Mouse (Mus musculus) forebrain, embryonic 16.5 days (tissue): ENCODE measurements around the gene Gm19345. TPM values are rescaled to one million over a fixed set of nuclear protein-coding genes. Genes with fewer than 3 reads are reported as not detected.

Source experiments
- ATAC-seq: fragments of 200-750 bp; cut with Nextera tagmentation; 2 replicates; pipeline ENCODE4 v1.8.0; 2017; ENCODE audit warnings: mild to moderate bottlenecking, moderate library complexity
- H3K27ac ChIP-seq: fragments of 300-500 bp; sonication (generic); 2 replicates; pipeline ENCODE4 v1.5.1; 2014; ENCODE audit warnings: low read length, control low read depth
- H3K27me3 ChIP-seq: fragments of 300-500 bp; sonication (generic); replicated peaks from 2 replicates; pipeline ENCODE4 v1.6.1; 2014; ENCODE audit warnings: low read length; ENCODE audit not compliant: control insufficient read depth, insufficient read depth
- H3K36me3 ChIP-seq: fragments of 300-500 bp; sonication (generic); 2 replicates; pipeline ENCODE4 v1.6.1; 2014; ENCODE audit not compliant: control insufficient read depth, insufficient read depth
- H3K4me1 ChIP-seq: fragments of 300-500 bp; sonication (generic); replicated peaks from 2 replicates; pipeline ENCODE4 v1.6.1; 2014; ENCODE audit warnings: low read length; ENCODE audit not compliant: control insufficient read depth, insufficient read depth
- H3K4me2 ChIP-seq: fragments of 300-500 bp; sonication (generic); 2 replicates; pipeline ENCODE4 v1.6.1; 2014; ENCODE audit warnings: mild to moderate bottlenecking, low read length, control low read depth
- H3K4me3 ChIP-seq: fragments of 300-500 bp; sonication (generic); replicated peaks from 2 replicates; pipeline ENCODE4 v1.5.1; 2014; ENCODE audit warnings: mild to moderate bottlenecking, low read length, control low read depth
- H3K9ac ChIP-seq: fragments of 300-500 bp; sonication (generic); replicated peaks from 2 replicates; pipeline ENCODE4 v1.6.1; 2014; ENCODE audit warnings: low read depth, low read length, control low read depth
- H3K9me3 ChIP-seq: fragments of 300-500 bp; sonication (generic); 2 replicates; pipeline ENCODE4 v1.6.1; 2016; ENCODE audit warnings: low read length; ENCODE audit not compliant: control insufficient read depth
- WGBS: fragments of 180-500 bp; shearing (Covaris S2); extraction: QIAGEN DNeasy Blood & Tissue Kit; methylation state at CpG from one replicate; pipeline ENCODE4 v1.1.7; 2014; 5-methylcytosine and 5-hydroxymethylcytosine counted together
- polyA plus RNA-seq: library from polyadenylated mRNA; unstranded; fragments of >200 nt; fragmentation: Nextera tagmentation; extraction: Ambion mirVana; gene quantifications from 2 replicates; pipeline ENCODE4 v1.2.1, GENCODE M21; 2015

The Gm19345 gene
- polyA plus RNA-seq, 1 experiment from 2014 or later = 11.8 TPM

DNA sequence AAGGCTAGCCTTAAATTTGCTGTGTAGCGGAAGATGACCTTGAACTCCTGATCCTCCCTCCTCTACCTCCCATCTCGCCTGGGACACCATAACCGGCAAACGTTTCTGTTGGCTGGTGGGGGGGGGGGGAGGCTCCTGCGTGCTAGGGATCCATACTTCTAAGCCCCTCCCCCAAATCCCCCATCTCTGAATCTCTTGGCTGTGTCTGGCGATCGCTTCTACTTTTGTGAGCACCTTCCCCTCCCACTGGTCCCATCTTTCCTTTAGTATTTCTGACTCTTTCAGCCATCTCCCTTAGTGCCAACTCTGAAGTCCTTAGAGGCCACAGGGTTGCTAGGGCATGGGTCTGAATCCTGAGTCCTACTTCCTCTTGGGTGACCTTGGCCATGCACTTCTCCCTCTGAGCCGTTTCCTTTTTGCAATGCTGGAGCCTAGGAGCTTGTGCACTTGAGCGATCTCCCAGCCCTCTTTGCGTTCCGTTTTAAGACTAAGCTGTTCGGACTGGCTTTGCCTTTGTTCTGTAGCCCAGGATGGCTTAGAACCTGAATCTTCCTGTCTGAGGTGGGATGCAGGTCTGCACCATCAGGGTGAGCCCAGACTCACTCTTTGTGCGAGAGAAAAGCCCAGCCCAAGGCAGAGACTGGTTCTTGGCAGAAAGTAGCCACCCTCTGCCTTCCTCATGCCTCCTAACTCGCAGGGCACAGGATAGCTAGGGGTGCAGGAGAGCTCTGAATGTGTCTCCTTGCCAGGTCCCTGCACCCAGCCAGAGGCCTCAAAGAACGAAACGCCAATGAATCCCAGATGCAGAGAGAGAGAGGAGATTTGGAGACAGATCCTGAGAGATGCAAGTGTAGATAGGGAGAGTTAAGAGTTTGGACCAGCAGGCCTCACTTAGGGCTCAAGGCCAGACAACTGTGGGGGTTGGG is 28.3 kb upstream of the Gm19345 start:
- no peak overlapping the region for H3K4me3 ChIP-seq
- peaks cover 6% of the 10 kb centered on the region for H3K4me1 ChIP-seq
- peaks cover 24% of the 10 kb centered on the region for H3K27me3 ChIP-seq
- 20% methylated on average over 16 of the region's 16 CpGs for WGBS
- H3K9me3 ChIP-seq = peaks cover 2% of the 10 kb centered on the region; the same call in 1 of the 2 replicates
- no peak overlapping the region for H3K9ac ChIP-seq
- ATAC-seq = no peak
- H3K4me2 ChIP-seq = no peak overlapping the region
- H3K27ac ChIP-seq = no peak overlapping the region
- H3K36me3 ChIP-seq = no peaks in the 10 kb centered on the region

- peaks cover 6% of the 10 kb centered on the region for H3K4me1 ChIP-seq
- H3K36me3 ChIP-seq = no peaks in the 10 kb centered on the region
- 0 out of 2 replicates have a peak overlapping the region, but pooled peaks have one; percentile 11 for H3K4me2 ChIP-seq
- H3K9ac ChIP-seq = no peak overlapping the region
- H3K27ac ChIP-seq = no peak overlapping the region
- WGBS = 25% methylated on average over 26 of the region's 26 CpGs
- ATAC-seq = no peak
- H3K4me3 ChIP-seq = no peak overlapping the region
- peaks cover 2% of the 10 kb centered on the region; the same call in 1 of the 2 replicates for H3K9me3 ChIP-seq
- peaks cover 24% of the 10 kb centered on the region for H3K27me3 ChIP-seq
These were observed 27.4 kb upstream of the Gm19345 start for GRCm38 (mm10) chr7:19824182-19824973.

- H3K9ac ChIP-seq = no peak overlapping the region
- ATAC-seq = no peak
- H3K36me3 ChIP-seq = no peaks in the 10 kb centered on the region
- no peak overlapping the region for H3K4me2 ChIP-seq
- H3K27ac ChIP-seq = no peak overlapping the region
- H3K4me3 ChIP-seq = no peak overlapping the region
- H3K27me3 ChIP-seq = peaks cover 17% of the 10 kb centered on the region
- H3K4me1 ChIP-seq = peaks cover 6% of the 10 kb centered on the region
- WGBS = 40% methylated on average over 5 of the region's 6 CpGs
- H3K9me3 ChIP-seq = no peaks in the 10 kb centered on the region
These were observed 25.0 kb upstream of the Gm19345 start for GRCm38 (mm10) chr7:19826756-19827155.

- Histone ChIP-seq H3K4me3 (no peak overlapping the region), H3K4me2 (no peak overlapping the region), H3K9me3 (no peaks in the 10 kb centered on the region), H3K27me3 (no peaks in the 10 kb centered on the region), H3K36me3 (no peaks in the 10 kb centered on the region), H3K27ac (no peak overlapping the region), H3K4me1 (no peaks in the 10 kb centered on the region), H3K9ac (no peak overlapping the region)
- ATAC-seq = no peak
- WGBS = 79% methylated on average over 3 of the region's 3 CpGs
These were observed 22.1 kb upstream of the Gm19345 start for GRCm38 (mm10) chr7:19829694-19830093.

- Histone ChIP-seq H3K9ac (no peak overlapping the region), H3K27me3 (no peaks in the 10 kb centered on the region), H3K4me1 (no peaks in the 10 kb centered on the region), H3K4me2 (no peak overlapping the region), H3K4me3 (no peak overlapping the region), H3K27ac (no peak overlapping the region), H3K9me3 (no peaks in the 10 kb centered on the region), H3K36me3 (no peaks in the 10 kb centered on the region)
- 34% methylated on average over 13 of the region's 13 CpGs for WGBS
- ATAC-seq = no peak
These were observed 21.1 kb upstream of the Gm19345 start for GRCm38 (mm10) chr7:19830682-19831156.

GRCm38 (mm10) chr7:19831837-19832236 is 20.0 kb upstream of the Gm19345 start:
- 61% methylated on average over 9 of the region's 9 CpGs for WGBS
- H3K27me3 ChIP-seq = no peaks in the 10 kb centered on the region
- no peak overlapping the region for H3K4me2 ChIP-seq
- no peaks in the 10 kb centered on the region for H3K4me1 ChIP-seq
- H3K36me3 ChIP-seq = no peaks in the 10 kb centered on the region
- no peak for ATAC-seq
- H3K9ac ChIP-seq = no peak overlapping the region
- no peak overlapping the region for H3K27ac ChIP-seq
- no peaks in the 10 kb centered on the region for H3K9me3 ChIP-seq
- H3K4me3 ChIP-seq = no peak overlapping the region

DNA sequence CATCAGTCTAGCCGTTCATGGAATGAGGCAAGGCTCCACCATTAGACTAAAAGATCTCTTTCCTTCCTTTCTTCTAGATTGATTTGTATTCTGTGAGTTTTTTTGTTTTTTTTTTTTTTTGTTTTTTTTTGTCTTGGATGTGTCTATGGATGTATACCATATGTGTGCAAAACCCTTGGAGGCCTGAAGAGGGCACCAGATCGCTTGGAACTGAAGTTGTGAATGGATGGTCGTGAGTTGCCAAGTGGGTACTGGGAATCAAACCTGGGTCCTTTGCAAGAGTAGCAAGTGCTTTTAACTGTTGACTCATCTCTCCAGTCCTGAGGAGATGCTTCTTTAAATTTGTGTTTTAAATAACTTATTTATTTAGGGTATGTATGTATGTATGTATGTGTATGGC is 17.7 kb upstream of the Gm19345 start:
- ATAC-seq = no peak

GRCm38 (mm10) chr7:19836843-19837242 is 15.0 kb upstream of the Gm19345 start:
- Histone ChIP-seq H3K4me2 (no peak overlapping the region), H3K9me3 (no peaks in the 10 kb centered on the region), H3K4me1 (no peaks in the 10 kb centered on the region), H3K9ac (no peak overlapping the region), H3K4me3 (no peak overlapping the region), H3K27me3 (no peaks in the 10 kb centered on the region; the same call in 1 of the 2 replicates), H3K36me3 (no peaks in the 10 kb centered on the region), H3K27ac (no peak overlapping the region)
- WGBS = 70% methylated on average over 3 of the region's 3 CpGs
- ATAC-seq = no peak

More for the DNA sequence above, 17.7 kb upstream of the Gm19345 start:
- no peak overlapping the region for H3K4me3 ChIP-seq
- no peak overlapping the region for H3K4me2 ChIP-seq
- H3K9me3 ChIP-seq = no peaks in the 10 kb centered on the region
- no peak overlapping the region for H3K27ac ChIP-seq
- H3K9ac ChIP-seq = no peak overlapping the region
- H3K27me3 ChIP-seq = no peaks in the 10 kb centered on the region
- H3K4me1 ChIP-seq = no peaks in the 10 kb centered on the region
- no peaks in the 10 kb centered on the region for H3K36me3 ChIP-seq
- WGBS = 67% methylated on average over 3 of the region's 3 CpGs

DNA sequence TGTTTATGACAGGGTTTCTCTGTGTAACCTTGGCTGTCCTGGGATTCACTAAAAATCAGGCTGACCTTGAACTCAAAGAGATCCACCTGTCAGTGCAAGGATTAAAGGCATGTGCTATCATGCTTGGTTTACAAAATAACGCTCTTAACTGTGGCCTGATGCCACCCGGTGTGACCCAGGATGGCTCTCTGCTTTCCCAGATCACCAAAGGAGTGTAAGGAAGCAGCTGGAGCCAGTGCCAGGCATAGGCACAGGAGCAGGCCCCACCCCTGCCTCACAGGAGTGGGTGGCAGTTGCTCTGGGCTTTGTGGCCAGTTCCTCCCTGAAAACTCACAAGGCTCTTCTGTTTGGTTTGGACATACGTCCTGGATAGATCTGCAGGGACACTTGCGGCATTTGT is 11.4 kb upstream of the Gm19345 start:
- Histone ChIP-seq H3K4me3 (no peak overlapping the region), H3K27me3 (peaks cover 6% of the 10 kb centered on the region)

More for the DNA sequence above, 11.4 kb upstream of the Gm19345 start:
- H3K9ac ChIP-seq = no peak overlapping the region
- H3K27ac ChIP-seq = no peak overlapping the region
- H3K4me1 ChIP-seq = no peaks in the 10 kb centered on the region
- no peaks in the 10 kb centered on the region for H3K9me3 ChIP-seq
- H3K36me3 ChIP-seq = no peaks in the 10 kb centered on the region
- H3K4me2 ChIP-seq = no peak overlapping the region
- ATAC-seq = no peak
- WGBS = 87% methylated on average over 4 of the region's 4 CpGs
